Mouse (Mus musculus): Measurements from ENCODE around the gene Slc7a15. TPM values are rescaled to one million over a fixed set of nuclear protein-coding genes. Genes with fewer than 3 reads are reported as not detected.

The Slc7a15 gene
- polyA plus RNA-seq, 1 experiment from 2014 or later, result not detected

DNA sequence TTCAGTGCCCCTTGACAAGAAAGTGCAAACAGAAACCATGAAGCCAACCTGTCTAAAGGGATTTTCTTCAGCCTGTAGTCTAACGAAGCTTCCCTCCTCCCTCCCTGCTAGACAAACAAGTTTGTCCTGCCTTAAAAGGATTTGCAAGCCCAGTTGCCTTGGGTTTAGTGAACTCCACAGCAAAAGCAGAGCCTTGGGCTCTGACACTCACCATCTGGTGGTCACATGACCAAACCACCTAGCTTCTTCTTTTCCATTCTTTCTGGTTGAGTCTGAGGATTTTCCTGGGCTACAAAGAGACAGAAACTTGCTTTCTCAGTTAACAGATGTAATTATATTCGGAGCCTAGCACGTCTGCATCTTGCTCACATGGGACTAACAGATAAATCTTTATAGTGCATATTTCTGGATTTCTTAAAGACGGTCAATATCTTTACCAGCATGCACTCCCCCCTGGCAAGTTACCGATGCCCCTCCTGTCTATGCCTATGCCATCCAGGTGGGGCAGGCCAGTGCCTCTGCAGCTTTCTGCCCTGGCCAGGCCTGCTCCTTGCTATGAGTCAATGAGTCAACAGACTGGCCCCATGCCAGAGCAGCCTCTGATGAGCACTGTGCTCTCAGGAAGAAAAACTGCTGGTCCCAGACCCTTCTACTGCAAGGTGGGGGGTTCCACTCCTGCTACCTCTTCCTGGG, 110.8 kb downstream of the Slc7a15 start:
- H3K4me3 ChIP-seq, result no peak overlapping the region
- no peak overlapping the region for H3K4me2 ChIP-seq
- H3K4me1 ChIP-seq, result peaks cover 9% of the 10 kb centered on the region
- H3K27ac ChIP-seq, result 0 out of 2 replicates have a peak overlapping the region, but pooled peaks have one; percentile 21
- no peak overlapping the region for H3K9ac ChIP-seq
- no peaks in the 10 kb centered on the region for H3K36me3 ChIP-seq (replicated peaks)
- no peaks in the 10 kb centered on the region for H3K9me3 ChIP-seq
- no peaks in the 10 kb centered on the region for H3K27me3 ChIP-seq (replicated peaks)
- peak; percentile 66 for ATAC-seq (replicated peaks)
- WGBS, result 52% methylated on average over 5 of the region's 5 CpGs

GRCm38 (mm10) chr12:8487281-8487680, 111.6 kb downstream of the Slc7a15 start:
- H3K27ac ChIP-seq, result no peak overlapping the region
- no peaks in the 10 kb centered on the region for H3K9me3 ChIP-seq
- H3K4me1 ChIP-seq, result peaks cover 9% of the 10 kb centered on the region
- H3K4me3 ChIP-seq, result no peak overlapping the region
- WGBS, result 90% methylated on average over 1 of the region's 1 CpGs
- no peak overlapping the region for H3K9ac ChIP-seq
- no peaks in the 10 kb centered on the region for H3K27me3 ChIP-seq (replicated peaks)
- H3K36me3 ChIP-seq (replicated peaks), result no peaks in the 10 kb centered on the region
- ATAC-seq (replicated peaks), result no peak
- H3K4me2 ChIP-seq, result no peak overlapping the region

DNA sequence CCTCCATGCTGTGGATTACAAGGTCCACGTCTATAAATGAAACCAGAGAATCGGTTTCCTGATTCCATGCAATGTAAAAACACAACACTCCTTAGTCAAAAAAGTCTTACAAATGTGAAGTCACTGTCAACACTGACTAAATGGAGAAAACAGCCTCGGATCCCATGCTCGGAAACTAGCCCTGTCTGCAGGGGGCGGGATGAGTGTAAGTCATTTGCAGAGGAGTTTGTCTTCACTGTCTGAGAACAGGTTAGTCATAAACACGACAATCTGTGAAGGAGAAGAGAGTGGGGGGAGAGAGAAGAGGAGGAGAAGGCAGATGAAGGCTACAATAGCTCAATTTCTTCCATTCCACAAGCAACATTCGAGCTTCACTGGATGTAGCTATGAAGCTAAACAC, 113.6 kb downstream of the Slc7a15 start:
- H3K36me3 ChIP-seq (replicated peaks), result no peaks in the 10 kb centered on the region
- H3K9me3 ChIP-seq, result no peaks in the 10 kb centered on the region
- 85% methylated on average over 7 of the region's 7 CpGs for WGBS
- H3K4me1 ChIP-seq, result peaks cover 9% of the 10 kb centered on the region
- H3K9ac ChIP-seq, result no peak overlapping the region
- no peak overlapping the region for H3K4me2 ChIP-seq
- no peak overlapping the region for H3K27ac ChIP-seq
- H3K4me3 ChIP-seq, result no peak overlapping the region
- no peaks in the 10 kb centered on the region for H3K27me3 ChIP-seq (replicated peaks)
- ATAC-seq (replicated peaks), result no peak

- H3K4me1 ChIP-seq, result no peaks in the 10 kb centered on the region
- no peak overlapping the region for H3K9ac ChIP-seq
- WGBS, result 71% methylated on average over 2 of the region's 2 CpGs
- H3K27me3 ChIP-seq (replicated peaks), result no peaks in the 10 kb centered on the region
- H3K4me2 ChIP-seq, result no peak overlapping the region
- no peak overlapping the region for H3K4me3 ChIP-seq
- H3K36me3 ChIP-seq (replicated peaks), result no peaks in the 10 kb centered on the region
- ATAC-seq (replicated peaks), result no peak
- H3K9me3 ChIP-seq, result no peaks in the 10 kb centered on the region
- no peak overlapping the region for H3K27ac ChIP-seq
Measured at GRCm38 (mm10) chr12:8482169-8482568, 116.7 kb downstream of the Slc7a15 start.

Other genes starting within 250 kb of the Slc7a15 start
- gene Rhob, start 99.1 kb downstream of the Slc7a15 start, polyA plus RNA-seq (2015; fragmentation: Nextera tagmentation; extraction: Ambion mirVana), result 83.3 and 95.1 TPM in 2 replicates
- 50.0 and 51.1 TPM in 2 replicates for gene Pum2, start 75.1 kb upstream of the Slc7a15 start, polyA plus RNA-seq (2015; fragmentation: Nextera tagmentation; extraction: Ambion mirVana)
- gene Sdc1, start 172.3 kb upstream of the Slc7a15 start, polyA plus RNA-seq (2015; fragmentation: Nextera tagmentation; extraction: Ambion mirVana), result 19.1 and 21.3 TPM in 2 replicates